Mouse (Mus musculus) limb, embryonic 15.5 days (tissue): ENCODE results near the gene Macrod1. TPM values are rescaled to one million over a fixed set of nuclear protein-coding genes. Genes with fewer than 3 reads are reported as not detected.

Experiments used
- ATAC-seq: fragments of 200-750 bp; cut with Nextera tagmentation; 2 replicates; pipeline ENCODE4 v1.8.0; 2017; ENCODE audit warnings: low read depth, moderate TSS enrichment; ENCODE audit not compliant: insufficient number of reproducible peaks, low FRiP score, low TSS enrichment
- H3K27ac ChIP-seq: fragments of 300-500 bp; sonication (generic); 2 replicates; pipeline ENCODE4 v1.5.1; 2015; ENCODE audit warnings: moderate library complexity, mild to moderate bottlenecking, inconsistent platforms
- H3K27me3 ChIP-seq: fragments of 300-500 bp; sonication (generic); 2 replicates; pipeline ENCODE4 v1.6.1; 2015; ENCODE audit warnings: inconsistent platforms
- H3K36me3 ChIP-seq: fragments of 300-500 bp; sonication (generic); 2 replicates; pipeline ENCODE4 v1.6.1; 2015; ENCODE audit warnings: inconsistent platforms
- H3K4me1 ChIP-seq: fragments of 300-500 bp; sonication (generic); 2 replicates; pipeline ENCODE4 v1.6.1; 2015; ENCODE audit warnings: inconsistent platforms
- H3K4me2 ChIP-seq: fragments of 300-500 bp; sonication (generic); 2 replicates; pipeline ENCODE4 v1.6.1; 2015; ENCODE audit warnings: mild to moderate bottlenecking, inconsistent platforms
- H3K4me3 ChIP-seq: fragments of 300-500 bp; sonication (generic); 2 replicates; pipeline ENCODE4 v1.5.1; 2015; ENCODE audit warnings: mild to moderate bottlenecking, inconsistent platforms
- H3K9ac ChIP-seq: fragments of 300-500 bp; sonication (generic); 2 replicates; pipeline ENCODE4 v1.6.1; 2015; ENCODE audit warnings: inconsistent platforms
- H3K9me3 ChIP-seq: fragments of 300-500 bp; sonication (generic); 2 replicates; pipeline ENCODE4 v1.6.1; 2016; ENCODE audit warnings: inconsistent platforms
- WGBS: fragments of 180-500 bp; shearing (Covaris S2); methylation state at CpG from one replicate; pipeline ENCODE4 v1.1.7; 2015; 5-methylcytosine and 5-hydroxymethylcytosine counted together
- polyA plus RNA-seq: library from polyadenylated mRNA; unstranded; fragments of >200 nt; fragmentation: Nextera tagmentation; extraction: Ambion mirVana; gene quantifications from 2 replicates; pipeline ENCODE4 v1.2.1, GENCODE M21; 2015

The Macrod1 gene
- polyA plus RNA-seq, result 18.2 and 27.2 TPM in 2 replicates

- Histone ChIP-seq H3K27me3 (no peaks in the 10 kb centered on the region), H3K27ac (peak within 1 kb of the TSS; percentile 73), H3K4me1 (peaks cover 33% of the 10 kb centered on the region), H3K9me3 (no peaks in the 10 kb centered on the region), H3K4me3 (peak within 1 kb of the TSS; percentile 71), H3K4me2 (peak within 1 kb of the TSS; percentile 100), H3K36me3 (no peaks in the 10 kb centered on the region), H3K9ac (peak within 1 kb of the TSS; percentile 57)
- peak; percentile 49 for ATAC-seq
- under 1% methylated on average over 72 of the region's 72 CpGs for WGBS
Measured at GRCm38 (mm10) chr19:7056248-7057087, at the start of gene Macrod1. Gene Macrod1 (plus strand): TSS chr19:7056810.

GRCm38 (mm10) chr19:7006892-7007593 is 49.6 kb upstream of the Macrod1 start:
- Histone ChIP-seq H3K27me3 (no peaks in the 10 kb centered on the region), H3K4me2 (no peak overlapping the region), H3K9ac (no peak overlapping the region), H3K27ac (no peak overlapping the region), H3K4me3 (no peak overlapping the region), H3K4me1 (no peaks in the 10 kb centered on the region), H3K9me3 (no peaks in the 10 kb centered on the region), H3K36me3 (no peaks in the 10 kb centered on the region)
- no peak for ATAC-seq
- 76% methylated on average over 9 of the region's 9 CpGs for WGBS

- peaks cover 10% of the 10 kb centered on the region; the same call in 1 of the 2 replicates for H3K36me3 ChIP-seq
- H3K9me3 ChIP-seq, result no peaks in the 10 kb centered on the region
- 81% methylated on average over 4 of the region's 4 CpGs for WGBS
- 0 out of 2 replicates have a peak, but pooled peaks cover 2% of the 10 kb centered on the region for H3K4me1 ChIP-seq
- H3K27ac ChIP-seq, result no peak overlapping the region
- H3K9ac ChIP-seq, result no peak overlapping the region
- no peak overlapping the region for H3K4me2 ChIP-seq
- H3K27me3 ChIP-seq, result no peaks in the 10 kb centered on the region
- ATAC-seq, result no peak
- H3K4me3 ChIP-seq, result no peak overlapping the region
Measured at GRCm38 (mm10) chr19:7012426-7012825, 44.2 kb upstream of the Macrod1 start.

- no peak for ATAC-seq
- 85% methylated on average over 9 of the region's 9 CpGs for WGBS
- no peak overlapping the region for H3K9ac ChIP-seq
- no peak overlapping the region for H3K27ac ChIP-seq
- H3K27me3 ChIP-seq, result no peaks in the 10 kb centered on the region
- no peak overlapping the region for H3K4me2 ChIP-seq
- H3K4me3 ChIP-seq, result no peak overlapping the region
- H3K4me1 ChIP-seq, result 0 out of 2 replicates have a peak, but pooled peaks cover 2% of the 10 kb centered on the region
- peaks cover 22% of the 10 kb centered on the region; the same call in 1 of the 2 replicates for H3K36me3 ChIP-seq
- H3K9me3 ChIP-seq, result no peaks in the 10 kb centered on the region
Measured at GRCm38 (mm10) chr19:7013984-7014383, 42.6 kb upstream of the Macrod1 start.

GRCm38 (mm10) chr19:7014481-7015135 is 42.0 kb upstream of the Macrod1 start:
- Histone ChIP-seq H3K9me3 (no peaks in the 10 kb centered on the region), H3K9ac (no peak overlapping the region), H3K27me3 (no peaks in the 10 kb centered on the region), H3K27ac (no peak overlapping the region), H3K4me2 (no peak overlapping the region), H3K4me1 (0 out of 2 replicates have a peak, but pooled peaks cover 2% of the 10 kb centered on the region), H3K4me3 (no peak overlapping the region), H3K36me3 (peaks cover 29% of the 10 kb centered on the region)
- WGBS, result 90% methylated on average over 20 of the region's 20 CpGs
- no peak for ATAC-seq

GRCm38 (mm10) chr19:7017541-7018457 is 38.8 kb upstream of the Macrod1 start:
- Histone ChIP-seq H3K9ac (no peak overlapping the region), H3K4me1 (0 out of 2 replicates have a peak, but pooled peaks cover 2% of the 10 kb centered on the region), H3K4me2 (no peak overlapping the region), H3K27ac (peak overlapping the region; percentile 17; the same call in 1 of the 2 replicates), H3K27me3 (no peaks in the 10 kb centered on the region), H3K9me3 (no peaks in the 10 kb centered on the region), H3K36me3 (peaks cover 61% of the 10 kb centered on the region), H3K4me3 (no peak overlapping the region)
- WGBS, result 72% methylated on average over 12 of the region's 12 CpGs
- ATAC-seq, result no peak

GRCm38 (mm10) chr19:7018546-7018945 is 38.1 kb upstream of the Macrod1 start:
- ATAC-seq, result no peak
- no peak overlapping the region for H3K9ac ChIP-seq

GRCm38 (mm10) chr19:7019191-7019590 is 37.4 kb upstream of the Macrod1 start, which contains the start of gene Fermt3:
Gene Fermt3 (minus strand): TSS chr19:7019469.
- no peak for ATAC-seq
- H3K27ac ChIP-seq, result peak within 1 kb of the TSS; percentile 17; the same call in 1 of the 2 replicates
- no peak within 1 kb of the TSS for H3K4me3 ChIP-seq
- WGBS, result 89% methylated on average over 5 of the region's 5 CpGs
- H3K4me2 ChIP-seq, result no peak within 1 kb of the TSS
- H3K9me3 ChIP-seq, result no peaks in the 10 kb centered on the region
- H3K4me1 ChIP-seq, result no peaks in the 10 kb centered on the region
- H3K36me3 ChIP-seq, result peaks cover 67% of the 10 kb centered on the region
- no peaks in the 10 kb centered on the region for H3K27me3 ChIP-seq
- H3K9ac ChIP-seq, result no peak within 1 kb of the TSS

More at GRCm38 (mm10) chr19:7018546-7018945, 38.1 kb upstream of the Macrod1 start:
- Histone ChIP-seq H3K4me2 (no peak overlapping the region), H3K4me3 (no peak overlapping the region), H3K27me3 (no peaks in the 10 kb centered on the region), H3K4me1 (0 out of 2 replicates have a peak, but pooled peaks cover 2% of the 10 kb centered on the region), H3K36me3 (peaks cover 68% of the 10 kb centered on the region), H3K9me3 (no peaks in the 10 kb centered on the region), H3K27ac (0 out of 2 replicates have a peak overlapping the region, but pooled peaks have one; percentile 17)
- 80% methylated on average over 11 of the region's 11 CpGs for WGBS

- ATAC-seq, result 0 out of 2 replicates have a peak, but pooled peaks have one; percentile 21
- peaks cover 74% of the 10 kb centered on the region for H3K36me3 ChIP-seq
- no peaks in the 10 kb centered on the region for H3K27me3 ChIP-seq
- WGBS, result 45% methylated on average over 3 of the region's 3 CpGs
- H3K9me3 ChIP-seq, result no peaks in the 10 kb centered on the region
- no peak overlapping the region for H3K9ac ChIP-seq
- no peaks in the 10 kb centered on the region for H3K4me1 ChIP-seq
- no peak overlapping the region for H3K4me2 ChIP-seq
- H3K27ac ChIP-seq, result no peak overlapping the region
- no peak overlapping the region for H3K4me3 ChIP-seq
Measured at GRCm38 (mm10) chr19:7020224-7020641, 36.4 kb upstream of the Macrod1 start.

- no peaks in the 10 kb centered on the region for H3K9me3 ChIP-seq
- H3K36me3 ChIP-seq, result peaks cover 95% of the 10 kb centered on the region
- no peak overlapping the region for H3K27ac ChIP-seq
- 91% methylated on average over 5 of the region's 5 CpGs for WGBS
- no peak overlapping the region for H3K9ac ChIP-seq
- H3K4me1 ChIP-seq, result no peaks in the 10 kb centered on the region
- ATAC-seq, result no peak
- no peak overlapping the region for H3K4me2 ChIP-seq
- H3K4me3 ChIP-seq, result no peak overlapping the region
- H3K27me3 ChIP-seq, result no peaks in the 10 kb centered on the region
Measured at GRCm38 (mm10) chr19:7029531-7029930, 27.1 kb upstream of the Macrod1 start.
